Mouse (Mus musculus): ENCODE results near the gene Ap2a2. TPM values are rescaled to one million over a fixed set of nuclear protein-coding genes. Genes with fewer than 3 reads are reported as not detected.
A peak's percentile ranks its signal among the peaks of the same experiment; 100 is the strongest.
"Not testable (repeated sequence)": the region's sequence is repeated elsewhere in the genome, so short reads cannot be mapped to it uniquely, and the experiment has no call there.

Gene Ap2a2
- polyA plus RNA-seq, 1 experiment from 2014 or later, result 104 TPM

GRCm38 (mm10) chr7:141660346-141660745 is 98.4 kb downstream of the Ap2a2 start:
- Histone ChIP-seq H3K4me2 (replicated peaks) (no peak overlapping the region), H3K4me1 (replicated peaks; ENCODE audit: control insufficient read depth, insufficient read depth, low read length) (no peaks in the 10 kb centered on the region), H3K27ac (no peak overlapping the region), H3K9ac (no peak overlapping the region), H3K27me3 (ENCODE audit: control insufficient read depth, insufficient read depth, low read length) (no peaks in the 10 kb centered on the region), H3K4me3 (replicated peaks; ENCODE audit: low read length) (no peak overlapping the region), H3K9me3 (ENCODE audit: control insufficient read depth, low read length) (no peaks in the 10 kb centered on the region), H3K36me3 (replicated peaks; ENCODE audit: control insufficient read depth, insufficient read depth) (no peaks in the 10 kb centered on the region)
- ATAC-seq (ENCODE audit: low FRiP score) (no peak), DNase-seq (ENCODE audit: low spot score) (no peak)
- WGBS, result 91% methylated on average over 1 of the region's 1 CpGs

GRCm38 (mm10) chr7:141661481-141661880 is 99.5 kb downstream of the Ap2a2 start:
- Histone ChIP-seq H3K4me3 (replicated peaks; ENCODE audit: low read length) (no peak overlapping the region), H3K9me3 (ENCODE audit: control insufficient read depth, low read length) (no peaks in the 10 kb centered on the region), H3K9ac (no peak overlapping the region), H3K36me3 (replicated peaks; ENCODE audit: control insufficient read depth, insufficient read depth) (no peaks in the 10 kb centered on the region), H3K27me3 (ENCODE audit: control insufficient read depth, insufficient read depth, low read length) (no peaks in the 10 kb centered on the region), H3K27ac (no peak overlapping the region), H3K4me1 (replicated peaks; ENCODE audit: control insufficient read depth, insufficient read depth, low read length) (no peaks in the 10 kb centered on the region), H3K4me2 (replicated peaks) (no peak overlapping the region)
- DNase-seq (ENCODE audit: low spot score) (no peak), ATAC-seq (ENCODE audit: low FRiP score) (no peak)
- 77% methylated on average over 3 of the region's 3 CpGs for WGBS

- WGBS, result 69% methylated on average over 5 of the region's 5 CpGs
- H3K9me3 ChIP-seq (ENCODE audit: control insufficient read depth, low read length), result no peaks in the 10 kb centered on the region
- H3K4me3 ChIP-seq (replicated peaks; ENCODE audit: low read length), result no peak overlapping the region
- no peak overlapping the region for H3K27ac ChIP-seq
- DNase-seq (ENCODE audit: low spot score) (no peak), ATAC-seq (ENCODE audit: low FRiP score) (no peak)
- H3K9ac ChIP-seq, result no peak overlapping the region
- H3K4me2 ChIP-seq (replicated peaks), result no peak overlapping the region
- H3K36me3 ChIP-seq (replicated peaks; ENCODE audit: control insufficient read depth, insufficient read depth), result no peaks in the 10 kb centered on the region
- no peaks in the 10 kb centered on the region for H3K27me3 ChIP-seq (ENCODE audit: control insufficient read depth, insufficient read depth, low read length)
- no peaks in the 10 kb centered on the region for H3K4me1 ChIP-seq (replicated peaks; ENCODE audit: control insufficient read depth, insufficient read depth, low read length)
Observed at GRCm38 (mm10) chr7:141662223-141662622, 100.2 kb downstream of the Ap2a2 start.

GRCm38 (mm10) chr7:141666190-141666589 is 104.2 kb downstream of the Ap2a2 start:
- ATAC-seq (ENCODE audit: low FRiP score) (no peak), DNase-seq (ENCODE audit: low spot score) (peak; percentile 26)
- H3K4me3 ChIP-seq (replicated peaks; ENCODE audit: low read length), result no peak overlapping the region
- no peaks in the 10 kb centered on the region for H3K36me3 ChIP-seq (replicated peaks; ENCODE audit: control insufficient read depth, insufficient read depth)
- H3K9ac ChIP-seq, result no peak overlapping the region
- H3K27me3 ChIP-seq (ENCODE audit: control insufficient read depth, insufficient read depth, low read length), result no peaks in the 10 kb centered on the region
- no peak overlapping the region for H3K27ac ChIP-seq
- no peaks in the 10 kb centered on the region for H3K9me3 ChIP-seq (ENCODE audit: control insufficient read depth, low read length)
- H3K4me2 ChIP-seq (replicated peaks), result no peak overlapping the region
- no peaks in the 10 kb centered on the region for H3K4me1 ChIP-seq (replicated peaks; ENCODE audit: control insufficient read depth, insufficient read depth, low read length)
- 8% methylated on average over 4 of the region's 4 CpGs for WGBS

GRCm38 (mm10) chr7:141669097-141669496 is 107.1 kb downstream of the Ap2a2 start:
- not testable (repeated sequence) for H3K27me3 ChIP-seq (ENCODE audit: control insufficient read depth, insufficient read depth, low read length); H3K9me3 ChIP-seq (ENCODE audit: control insufficient read depth, low read length); H3K4me1 ChIP-seq (replicated peaks; ENCODE audit: control insufficient read depth, insufficient read depth, low read length); H3K9ac ChIP-seq; H3K4me2 ChIP-seq (replicated peaks); H3K27ac ChIP-seq; ATAC-seq (ENCODE audit: low FRiP score); H3K36me3 ChIP-seq (replicated peaks; ENCODE audit: control insufficient read depth, insufficient read depth); DNase-seq (ENCODE audit: low spot score); H3K4me3 ChIP-seq (replicated peaks; ENCODE audit: low read length)
- WGBS, result 90% methylated on average over 3 of the region's 3 CpGs

- H3K4me2 ChIP-seq (replicated peaks), result no peak overlapping the region
- no peaks in the 10 kb centered on the region for H3K27me3 ChIP-seq (ENCODE audit: control insufficient read depth, insufficient read depth, low read length)
- no peak overlapping the region for H3K4me3 ChIP-seq (replicated peaks; ENCODE audit: low read length)
- WGBS, result 85% methylated on average over 4 of the region's 4 CpGs
- DNase-seq (ENCODE audit: low spot score) (no peak), ATAC-seq (ENCODE audit: low FRiP score) (no peak)
- no peaks in the 10 kb centered on the region for H3K36me3 ChIP-seq (replicated peaks; ENCODE audit: control insufficient read depth, insufficient read depth)
- H3K27ac ChIP-seq, result no peak overlapping the region
- no peaks in the 10 kb centered on the region for H3K9me3 ChIP-seq (ENCODE audit: control insufficient read depth, low read length)
- no peaks in the 10 kb centered on the region for H3K4me1 ChIP-seq (replicated peaks; ENCODE audit: control insufficient read depth, insufficient read depth, low read length)
- no peak overlapping the region for H3K9ac ChIP-seq
Observed at GRCm38 (mm10) chr7:141670999-141671398, 109.0 kb downstream of the Ap2a2 start.

GRCm38 (mm10) chr7:141671626-141672291 is 109.8 kb downstream of the Ap2a2 start:
- no peak overlapping the region for H3K9ac ChIP-seq
- H3K4me2 ChIP-seq (replicated peaks), result no peak overlapping the region
- H3K27ac ChIP-seq, result no peak overlapping the region
- no peak for ATAC-seq (ENCODE audit: low FRiP score)
- H3K36me3 ChIP-seq (replicated peaks; ENCODE audit: control insufficient read depth, insufficient read depth), result no peaks in the 10 kb centered on the region
- H3K27me3 ChIP-seq (ENCODE audit: control insufficient read depth, insufficient read depth, low read length), result no peaks in the 10 kb centered on the region
- no peaks in the 10 kb centered on the region for H3K4me1 ChIP-seq (replicated peaks; ENCODE audit: control insufficient read depth, insufficient read depth, low read length)
- H3K4me3 ChIP-seq (replicated peaks; ENCODE audit: low read length), result no peak overlapping the region
- 93% methylated on average over 5 of the region's 5 CpGs for WGBS
- no peak for DNase-seq (ENCODE audit: low spot score)
- H3K9me3 ChIP-seq (ENCODE audit: control insufficient read depth, low read length), result no peaks in the 10 kb centered on the region

GRCm38 (mm10) chr7:141678922-141679321 is 116.9 kb downstream of the Ap2a2 start:
- H3K27me3 ChIP-seq (ENCODE audit: control insufficient read depth, insufficient read depth, low read length), result no peaks in the 10 kb centered on the region
- no peak for ATAC-seq (ENCODE audit: low FRiP score)
- H3K27ac ChIP-seq, result no peak overlapping the region
- WGBS, result 81% methylated on average over 4 of the region's 4 CpGs
- no peaks in the 10 kb centered on the region for H3K36me3 ChIP-seq (replicated peaks; ENCODE audit: control insufficient read depth, insufficient read depth)
- no peaks in the 10 kb centered on the region for H3K4me1 ChIP-seq (replicated peaks; ENCODE audit: control insufficient read depth, insufficient read depth, low read length)
- no peak for DNase-seq (ENCODE audit: low spot score)
- no peak overlapping the region for H3K4me3 ChIP-seq (replicated peaks; ENCODE audit: low read length)
- H3K4me2 ChIP-seq (replicated peaks), result no peak overlapping the region
- H3K9ac ChIP-seq, result no peak overlapping the region
- H3K9me3 ChIP-seq (ENCODE audit: control insufficient read depth, low read length), result no peaks in the 10 kb centered on the region

Measured in hindbrain, embryonic 14.5 days (tissue).